Mouse (Mus musculus): ENCODE measurements around the gene Pde10a.

GRCm38 (mm10) chr17:8841897-8842540 lies 316.8 kb downstream of the Pde10a start:
- TF ChIP-seq CTCF (IDR thresholded peaks at IDR 0.05; ENCODE audit: low read depth, low read length) (no peak), POLR2A (IDR thresholded peaks at IDR 0.05; ENCODE audit: borderline replicate concordance, low read depth, low read length) (no peak)
